Mouse (Mus musculus): ENCODE measurements around the gene Vegfd.

Gene Vegfd

DNA sequence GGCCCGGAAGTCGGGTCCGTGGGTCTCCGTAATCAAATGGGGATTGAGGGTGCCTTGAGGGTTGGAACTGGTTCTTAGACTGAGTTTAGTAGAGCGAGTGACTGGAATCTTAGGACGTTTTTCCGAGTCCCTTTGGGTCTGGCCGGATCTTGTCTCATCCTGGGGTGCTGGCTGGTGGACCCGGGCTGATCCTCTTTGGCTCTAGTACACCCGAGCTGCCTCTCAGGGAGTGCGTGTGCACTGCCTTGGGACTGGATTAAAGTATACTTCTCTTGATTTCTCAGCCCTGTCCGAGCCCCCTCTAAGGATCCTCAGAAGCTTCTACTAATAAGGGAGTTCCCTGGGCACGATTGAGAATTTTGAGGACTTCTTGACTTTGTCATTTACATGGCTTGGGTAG lies 46.8 kb downstream of the Vegfd start:
- no peak for DNase-seq (ENCODE audit: low read depth, low spot score)

DNA sequence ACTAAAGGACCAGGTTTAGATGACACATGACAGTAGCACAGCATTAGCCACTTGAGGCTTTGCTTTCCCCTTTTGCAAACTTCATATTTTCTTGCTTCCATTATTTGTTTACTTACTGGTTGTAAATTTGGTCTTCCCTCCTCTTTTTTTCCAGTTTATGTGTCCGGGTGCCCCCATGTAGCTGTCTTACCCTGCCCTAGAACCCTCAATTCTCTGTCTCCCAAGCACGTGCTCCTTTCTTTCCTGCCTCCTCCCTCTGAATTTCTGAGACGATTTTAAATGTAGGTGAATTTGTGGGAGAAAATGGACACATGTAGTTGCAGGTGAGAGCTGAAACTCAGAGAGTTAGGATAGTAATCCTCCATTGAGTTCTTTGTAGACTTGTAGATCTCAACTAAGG lies 47.3 kb downstream of the Vegfd start:
- no peak for DNase-seq (ENCODE audit: low read depth, low spot score)

DNA sequence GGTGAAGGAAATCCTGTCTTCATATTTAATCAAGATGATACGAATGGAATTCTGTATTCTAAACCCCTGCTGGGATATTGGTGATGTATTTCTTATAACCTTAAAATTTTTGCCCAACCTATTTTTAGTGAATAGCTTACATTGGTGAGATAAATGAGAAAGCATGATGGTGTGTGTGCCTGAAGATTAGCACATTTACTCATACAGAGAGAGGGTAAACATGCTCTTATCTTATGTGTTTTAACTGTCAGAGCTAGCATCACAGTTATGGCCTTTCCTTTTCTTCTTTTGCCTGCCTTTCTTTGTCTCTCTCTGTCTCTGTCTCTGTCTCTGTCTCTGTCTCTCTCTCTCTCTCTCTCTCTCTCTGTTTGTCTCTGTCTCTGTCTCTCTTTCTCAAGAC lies 51.6 kb downstream of the Vegfd start:
- no peak for DNase-seq (ENCODE audit: low read depth, low spot score)

DNA sequence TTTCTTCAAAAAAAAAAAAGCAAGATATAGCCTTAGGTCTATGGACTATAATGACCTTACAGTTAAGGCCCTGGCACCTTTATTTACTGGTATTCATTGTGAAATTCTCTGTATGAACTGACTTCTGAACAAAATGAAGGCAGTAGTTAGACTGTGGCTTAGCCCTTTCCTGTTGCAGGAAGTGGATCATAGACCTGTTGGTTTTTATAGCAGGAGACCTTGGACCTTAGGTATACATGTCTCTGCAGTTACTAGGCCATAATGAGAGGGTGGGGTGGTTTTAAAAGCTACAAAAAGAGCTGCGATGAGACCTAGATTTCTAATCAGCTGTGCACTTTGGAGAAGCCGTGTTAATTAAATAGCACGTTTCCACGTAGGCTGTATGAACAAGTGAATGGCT lies 54.1 kb downstream of the Vegfd start:
- no peak for DNase-seq (ENCODE audit: low read depth, low spot score)

DNA sequence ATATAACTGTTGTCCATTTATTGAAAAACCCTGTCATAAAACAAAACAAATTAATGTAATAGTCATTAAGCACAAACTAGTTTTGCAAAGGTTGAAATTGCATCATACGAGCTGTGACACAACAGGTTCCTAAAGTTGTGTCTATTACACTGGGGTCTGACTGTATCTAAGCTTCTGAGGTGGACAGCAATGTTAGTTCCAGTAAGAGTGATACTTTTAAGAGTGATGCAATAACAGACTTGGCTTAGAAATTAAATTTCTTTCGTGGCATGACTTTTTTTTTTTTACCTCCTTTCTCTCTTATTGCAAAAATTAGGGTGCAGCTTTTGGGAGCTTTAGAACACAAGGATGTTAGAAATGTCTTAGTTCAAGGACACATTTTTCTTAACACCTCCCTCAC lies 55.0 kb downstream of the Vegfd start:
- no peak for DNase-seq (ENCODE audit: low read depth, low spot score)

DNA sequence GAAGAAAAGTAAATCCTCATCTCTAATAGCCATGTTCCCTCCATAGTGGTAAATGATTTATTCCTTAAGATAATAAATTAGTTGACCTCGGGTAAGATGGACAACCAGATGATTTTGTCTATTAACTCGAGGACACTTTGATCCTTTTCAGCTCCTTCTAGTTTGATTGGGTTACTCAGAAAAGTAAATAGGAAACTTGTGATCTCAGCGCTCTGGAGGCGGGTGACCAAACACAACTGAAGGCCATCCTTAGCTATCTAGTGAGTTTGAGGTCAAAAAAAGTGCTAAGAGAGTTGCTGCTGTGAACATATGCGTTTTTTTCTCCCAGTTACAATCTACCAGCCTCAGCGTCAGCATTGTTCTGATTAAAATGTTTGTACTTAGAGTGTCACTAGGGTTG lies 57.4 kb downstream of the Vegfd start:
- DNase-seq (ENCODE audit: low read depth, low spot score) = no peak

DNA sequence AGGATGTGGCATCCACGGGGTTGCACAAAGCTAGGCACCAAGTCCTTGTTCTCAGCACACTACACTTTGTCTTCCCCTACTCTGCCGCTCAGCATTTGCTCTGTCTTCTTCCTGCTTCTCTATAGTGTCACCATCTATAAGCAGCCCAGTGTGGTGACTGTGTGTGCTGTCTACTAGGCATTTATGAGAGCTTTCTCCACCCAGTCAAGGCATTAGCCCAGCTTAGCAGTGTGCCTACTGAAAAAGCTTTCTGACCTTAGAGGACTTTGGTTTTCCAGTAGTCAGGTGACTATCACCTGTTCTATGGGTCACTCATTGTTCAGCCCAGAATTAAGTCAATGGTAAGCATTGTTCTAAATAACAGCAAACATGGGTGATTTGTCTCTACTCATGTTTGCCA lies 58.0 kb downstream of the Vegfd start:
- DNase-seq (ENCODE audit: low read depth, low spot score) = no peak

DNA sequence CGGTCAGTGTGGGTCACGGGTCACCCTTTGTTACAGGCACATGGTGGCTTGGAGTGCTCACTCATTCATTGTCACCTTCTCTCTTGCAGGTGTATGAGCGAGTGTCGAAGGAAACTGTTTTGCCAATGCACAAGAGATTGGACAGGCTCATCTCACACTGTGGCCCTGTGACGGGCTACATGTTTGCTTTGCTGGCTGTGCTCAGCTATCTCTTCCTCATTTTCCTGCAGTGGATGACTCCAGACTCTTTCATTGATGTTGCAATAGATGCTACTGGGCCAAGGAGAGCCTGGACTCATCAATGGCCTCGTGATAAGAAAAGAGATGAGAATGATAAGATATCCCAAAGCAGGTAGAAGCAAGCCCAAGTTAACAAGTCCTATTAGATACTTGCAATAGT lies 58.4 kb downstream of the Vegfd start:
- no peak for DNase-seq (ENCODE audit: low read depth, low spot score)

DNA sequence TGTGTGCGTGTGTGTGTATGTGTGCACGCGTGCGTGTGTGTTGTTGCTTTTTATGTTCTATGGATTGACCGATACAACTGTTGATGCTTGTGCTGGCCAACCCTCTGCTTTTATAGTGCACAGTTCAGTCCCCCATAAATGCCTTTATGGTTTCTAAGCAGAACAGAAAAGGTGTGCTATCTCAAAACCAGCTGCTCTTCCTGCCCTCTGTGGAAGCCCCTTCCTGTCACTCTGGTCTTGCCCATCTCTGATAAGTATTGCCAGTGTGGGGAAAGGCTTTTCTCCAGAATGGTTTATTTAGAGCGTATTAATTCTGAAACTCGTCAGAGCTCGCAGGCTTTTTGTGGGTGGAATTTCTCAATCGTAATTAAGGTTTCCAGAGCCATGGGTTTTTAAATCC lies 59.5 kb downstream of the Vegfd start:
- no peak for DNase-seq (ENCODE audit: low read depth, low spot score)

DNA sequence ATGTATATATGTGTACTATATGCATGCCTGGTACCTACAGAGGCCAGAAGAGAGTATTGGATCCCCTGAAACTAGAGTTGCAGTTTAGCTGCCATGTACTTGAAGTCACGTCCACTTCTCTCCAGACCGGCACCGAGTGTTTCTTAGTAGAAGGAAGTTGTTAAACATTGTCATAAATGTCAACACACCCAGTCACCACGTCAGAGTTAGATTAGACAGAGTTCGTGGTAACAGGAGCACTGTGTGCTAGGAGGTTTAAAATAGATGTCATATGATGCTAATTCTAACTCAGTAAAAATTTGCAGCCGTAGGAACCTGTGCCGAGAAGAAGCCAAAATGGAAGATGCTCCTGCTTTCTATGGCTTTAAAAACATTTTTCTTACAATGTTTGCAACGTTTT lies 63.5 kb downstream of the Vegfd start, which contains the start of gene Asb11:
TSS of gene Asb11 (plus strand) at position 286 of the 400 bp plus-strand sequence.
- DNase-seq (ENCODE audit: low read depth, low spot score) = no peak

DNA sequence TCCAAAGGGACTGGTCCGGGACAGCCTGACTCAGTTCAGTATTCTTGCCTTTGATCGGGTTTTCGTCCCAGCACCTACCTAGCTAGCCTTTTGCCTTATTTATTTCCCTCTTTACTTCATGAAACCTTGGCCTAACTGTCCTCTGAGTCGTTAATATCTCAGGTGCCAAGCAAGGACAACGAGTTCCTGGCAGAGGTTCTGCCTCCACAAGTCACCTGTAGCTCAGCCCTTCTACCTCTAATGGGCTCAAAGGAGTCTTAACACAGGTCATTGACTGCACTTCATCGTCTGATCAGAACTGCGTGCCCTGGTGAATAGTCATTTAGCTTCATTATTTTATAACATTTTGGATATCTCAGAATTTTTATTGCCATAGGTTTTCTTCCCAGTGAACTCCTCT lies 66.3 kb downstream of the Vegfd start:
- no peak for DNase-seq (ENCODE audit: low read depth, low spot score)

DNA sequence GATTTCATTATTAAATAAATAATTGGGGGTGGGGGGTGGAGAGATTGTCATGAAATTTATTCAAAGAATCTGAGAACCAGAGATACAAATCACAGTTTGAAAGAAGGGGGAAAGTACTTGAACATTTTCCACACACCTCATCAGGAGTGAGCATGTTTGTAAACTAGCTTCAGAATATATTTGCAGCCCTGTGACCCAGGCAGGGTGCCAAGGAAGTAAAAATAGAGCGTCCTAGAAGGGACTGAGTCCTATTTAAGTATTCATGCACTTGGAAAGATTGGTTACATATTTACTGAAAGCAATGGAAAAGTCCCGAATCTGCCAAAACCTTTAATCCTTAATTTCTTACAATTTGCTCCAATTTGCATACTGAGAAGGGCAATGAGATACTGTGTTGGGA lies 67.0 kb downstream of the Vegfd start:
- DNase-seq (ENCODE audit: low read depth, low spot score) = no peak

DNA sequence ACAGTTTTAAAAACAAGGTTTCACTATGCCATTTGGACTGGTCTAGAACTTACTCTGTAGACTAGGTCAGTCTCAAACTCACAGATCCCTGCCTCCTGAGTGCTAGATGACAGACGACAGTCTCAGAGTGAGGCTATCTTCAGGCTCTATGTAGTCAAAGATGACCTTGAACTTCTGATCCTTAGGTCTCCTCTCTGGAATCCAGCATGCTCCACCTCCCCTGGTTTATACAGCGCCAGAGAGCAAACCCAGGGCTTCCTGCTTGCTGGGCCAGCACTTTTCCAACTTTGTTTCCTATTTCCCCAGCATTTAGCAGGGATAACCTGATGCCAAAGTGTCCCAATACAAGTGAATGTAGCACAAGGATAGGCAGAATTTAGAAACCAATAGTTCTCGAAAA lies 67.5 kb downstream of the Vegfd start:
- no peak for DNase-seq (ENCODE audit: low read depth, low spot score)

DNA sequence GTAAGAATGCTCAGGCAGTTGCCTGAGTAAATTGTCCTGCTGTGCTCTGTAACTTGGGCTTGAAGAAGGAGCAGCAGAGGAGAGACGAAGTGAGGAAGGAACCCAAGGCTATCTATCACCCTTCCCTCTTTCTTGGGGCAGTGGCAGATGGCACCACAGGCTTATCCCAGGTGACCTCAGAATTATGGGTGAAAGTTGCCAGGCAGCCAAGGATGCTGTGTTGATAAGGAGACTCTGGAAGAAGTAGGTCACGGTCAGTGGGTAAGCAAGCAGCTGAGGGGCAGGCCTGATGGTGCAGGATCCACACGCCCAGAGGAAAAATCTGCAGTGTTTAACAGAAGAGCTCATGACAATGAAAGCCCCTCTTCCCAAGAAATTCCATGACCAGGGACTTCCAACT lies 68.1 kb downstream of the Vegfd start:
- DNase-seq (ENCODE audit: low read depth, low spot score) = no peak

DNA sequence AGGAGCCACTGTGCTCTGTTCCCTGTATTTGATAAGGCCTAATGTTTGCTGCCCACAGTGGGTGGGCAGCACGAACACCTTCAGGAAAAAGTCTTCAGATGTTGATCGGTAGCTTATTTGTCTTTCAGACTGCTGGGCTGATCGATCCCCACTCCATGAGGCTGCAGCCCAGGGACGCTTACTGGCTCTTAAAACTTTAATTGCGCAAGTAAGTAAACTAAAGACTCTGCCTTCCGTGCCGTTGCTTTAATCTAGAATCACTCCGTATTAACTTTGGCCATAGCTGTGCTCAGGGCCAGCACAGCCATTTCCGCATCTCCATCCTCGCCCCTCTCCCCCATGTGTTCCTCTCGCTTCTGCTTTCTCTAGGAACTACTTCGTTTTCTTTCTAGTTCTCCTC lies 72.4 kb downstream of the Vegfd start:
- DNase-seq (ENCODE audit: low read depth, low spot score) = no peak

DNA sequence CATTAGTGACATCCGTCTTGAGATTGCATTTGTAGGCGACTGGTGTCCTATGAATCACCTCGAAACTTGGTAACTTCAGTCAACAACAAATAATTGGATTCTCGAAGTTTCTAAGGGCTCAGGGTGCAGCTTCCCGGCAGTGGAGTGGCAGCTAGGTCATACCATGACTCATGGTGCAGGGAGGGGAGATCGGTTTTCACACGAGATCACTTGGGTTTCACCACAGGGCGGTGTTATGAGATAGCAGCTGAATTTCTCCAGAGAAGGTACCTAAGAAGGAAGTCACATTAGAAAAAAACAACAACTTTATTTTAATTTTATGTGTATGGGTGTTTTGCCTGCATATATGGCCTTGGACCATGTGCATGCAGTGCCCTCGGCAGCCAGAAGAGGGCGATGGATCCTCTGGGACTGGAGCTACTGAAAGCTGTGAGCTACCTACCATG lies 73.0 kb downstream of the Vegfd start:
- DNase-seq (ENCODE audit: low read depth, low spot score) = peak; percentile 41

DNA sequence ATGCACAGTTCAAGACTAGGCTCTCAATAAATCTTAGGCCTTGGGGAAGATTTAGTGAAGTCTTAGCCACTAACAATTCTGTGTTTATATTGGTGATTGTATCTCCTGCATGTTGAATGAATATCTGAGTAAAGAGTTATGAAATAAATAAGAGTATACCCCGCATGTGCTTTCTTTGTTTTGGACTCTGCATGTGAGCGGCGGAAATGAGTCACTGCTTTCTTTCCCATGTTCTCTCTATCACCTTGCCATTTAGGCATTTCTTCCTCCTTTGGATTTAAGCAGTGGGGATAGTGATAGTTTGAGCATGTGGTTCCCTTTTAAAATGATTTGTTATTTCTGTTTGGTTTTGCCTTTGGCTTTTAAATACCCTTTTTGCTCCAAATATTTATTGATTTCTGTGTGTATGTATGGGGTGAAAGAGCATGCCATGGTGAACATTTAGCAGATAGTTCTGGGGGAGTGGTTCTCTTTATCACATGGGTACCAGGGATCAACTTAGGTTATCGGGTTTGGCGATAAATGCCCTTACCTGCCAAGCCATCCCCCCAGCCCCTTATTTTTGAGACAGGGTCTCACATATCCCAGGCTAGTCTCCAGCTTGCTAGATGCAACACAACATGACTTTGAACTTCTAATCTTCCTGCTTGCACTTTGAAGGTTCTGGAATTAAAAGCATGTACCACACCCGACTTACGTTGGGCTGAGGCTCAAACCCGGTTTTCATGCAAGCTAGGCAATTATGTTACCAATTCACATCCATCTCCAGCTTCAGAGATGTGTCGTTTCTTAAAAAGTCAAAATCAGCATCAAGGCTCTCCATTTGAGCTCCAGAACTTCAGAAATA lies 73.9 kb downstream of the Vegfd start:
- DNase-seq (ENCODE audit: low read depth, low spot score) = no peak

DNA sequence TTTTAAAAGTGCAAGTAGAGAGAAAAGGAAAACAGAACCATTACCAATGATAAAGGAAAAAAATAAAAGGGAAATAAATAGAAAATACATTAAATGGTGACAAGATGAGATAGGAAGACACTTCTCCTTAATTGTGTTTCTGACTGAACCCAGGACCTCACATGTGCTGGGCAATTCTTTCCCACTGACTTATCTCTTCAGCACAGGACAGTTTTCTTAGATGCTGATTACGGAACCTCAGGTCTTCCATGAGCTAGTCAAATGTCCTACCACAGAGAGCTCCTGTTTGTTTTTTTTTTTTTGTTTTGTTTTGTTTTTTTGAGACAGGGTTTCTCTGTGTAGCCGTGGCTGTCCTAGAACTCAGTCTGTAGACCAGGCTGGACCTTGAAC lies 74.5 kb downstream of the Vegfd start:
- no peak for DNase-seq (ENCODE audit: low read depth, low spot score)

DNA sequence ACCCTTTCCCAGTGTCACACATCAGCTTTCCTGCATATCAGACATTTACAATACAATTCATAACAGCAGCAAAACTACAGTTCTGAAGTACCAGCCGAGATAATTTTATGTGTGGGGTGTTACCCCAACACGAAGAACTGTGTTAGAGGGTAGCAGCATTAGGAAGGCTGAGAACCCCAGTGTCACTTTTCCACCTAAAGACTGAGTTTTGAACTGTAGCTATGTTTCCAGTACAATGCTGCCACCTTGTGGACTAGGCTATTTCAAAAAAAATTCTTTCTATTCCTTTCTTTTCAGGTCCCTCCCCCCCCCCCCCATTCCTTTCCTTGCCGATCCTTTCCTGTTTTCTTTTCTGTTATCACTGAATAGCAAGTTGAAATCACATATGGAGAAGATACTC lies 76.0 kb downstream of the Vegfd start:
- DNase-seq (ENCODE audit: low read depth, low spot score) = peak; percentile 47

Measured in ES-CJ7 (cell line).